Mouse (Mus musculus) testis, adult 2 months (tissue): ENCODE results near the gene Cog1.

Source experiments
- CTCF ChIP-seq: fragments of 200-500 bp; IDR thresholded peaks from 2 replicates; pipeline ENCODE4 v1.5.1; 2012; ENCODE audit warnings: low read depth, mild to moderate bottlenecking, inconsistent platforms, low read length, moderate library complexity; ENCODE audit not compliant: control insufficient read depth, insufficient read depth, insufficient replicate concordance
- POLR2A ChIP-seq: fragments of 200-500 bp; IDR thresholded peaks from 2 replicates; pipeline ENCODE4 v1.6.1; 2012; ENCODE audit warnings: low read depth, mild to moderate bottlenecking, inconsistent platforms, low read length, moderate library complexity; ENCODE audit not compliant: control insufficient read depth

GRCm38 (mm10) chr11:113668857-113669256 lies 19.9 kb downstream of the Cog1 start:
- TF ChIP-seq CTCF: no peak
- no peak for TF ChIP-seq POLR2A
